Mouse (Mus musculus) spleen, adult 12 weeks (tissue): ENCODE results near the gene Prss50.

Source experiments
- DNase-seq: peaks from one replicate; pipeline ENCODE4 v3.0.0; 2022; ENCODE audit warnings: low spot score

The Prss50 gene

DNA sequence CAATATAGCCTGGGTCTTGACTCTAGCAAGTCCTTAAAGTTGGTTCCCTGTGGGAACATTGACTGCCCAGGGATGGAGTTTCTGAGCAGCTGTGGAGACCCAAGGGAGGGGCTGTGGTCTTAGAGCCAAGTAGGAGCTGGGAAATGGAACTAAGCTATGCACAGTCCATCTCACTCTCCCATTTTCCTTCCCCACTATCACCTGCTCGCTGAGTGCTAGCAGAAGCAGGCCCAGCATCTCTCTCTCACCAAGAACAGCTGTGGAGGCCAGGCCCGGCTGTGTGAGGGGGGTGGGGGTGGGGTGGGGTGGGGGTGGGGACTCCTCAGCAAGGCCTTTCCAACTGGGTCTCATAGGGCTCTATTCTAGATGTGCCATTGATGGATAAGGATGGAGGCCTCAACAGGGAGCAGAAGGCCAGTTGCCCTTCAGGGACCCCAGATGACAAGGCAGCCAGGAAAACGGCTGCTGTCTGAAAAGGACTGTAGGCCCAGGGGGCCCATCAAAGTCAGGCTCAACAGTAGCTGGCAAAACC is 17.0 kb downstream of the Prss50 start:
- DNase-seq = no peak

DNA sequence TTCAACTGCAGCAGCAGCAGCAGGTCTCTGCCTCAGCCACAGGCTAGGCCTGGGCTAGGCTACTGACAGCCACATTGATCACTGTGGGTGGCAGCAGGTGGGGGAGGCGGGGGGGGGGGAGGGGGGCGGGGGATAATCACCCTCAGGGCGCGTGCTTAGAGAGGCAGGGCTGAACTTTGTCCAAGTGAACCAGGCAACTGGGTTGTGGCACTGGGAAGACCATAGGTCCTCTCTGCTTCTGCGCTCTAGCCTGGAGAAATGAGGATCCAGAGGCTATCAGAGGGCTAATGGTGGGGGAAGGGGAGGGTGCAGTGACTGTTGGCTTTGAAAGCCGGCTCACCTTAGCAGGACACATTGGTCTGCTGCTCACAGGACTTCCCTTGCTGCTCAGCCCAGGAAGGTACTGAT is 17.5 kb downstream of the Prss50 start:
- DNase-seq = no peak

DNA sequence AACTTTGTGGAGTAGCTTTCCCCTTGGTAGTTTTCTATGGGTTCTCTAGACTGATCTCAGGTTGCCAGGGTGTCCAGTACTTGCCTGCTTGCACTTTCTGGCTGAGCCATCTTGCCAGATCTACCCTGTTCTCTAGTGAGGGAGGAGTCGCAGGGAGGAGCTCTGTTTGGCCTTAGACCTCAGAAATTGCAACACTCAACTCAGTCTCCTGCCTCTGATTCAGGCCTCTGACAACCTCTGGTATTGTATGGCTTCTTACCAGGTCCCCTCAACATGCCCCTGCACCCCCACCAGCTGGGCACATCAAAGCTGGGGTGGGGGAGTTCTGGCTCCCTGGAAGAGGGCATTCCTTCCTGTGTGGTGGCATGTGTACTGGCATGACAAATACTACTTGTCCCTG is 19.6 kb downstream of the Prss50 start:
- DNase-seq = no peak

DNA sequence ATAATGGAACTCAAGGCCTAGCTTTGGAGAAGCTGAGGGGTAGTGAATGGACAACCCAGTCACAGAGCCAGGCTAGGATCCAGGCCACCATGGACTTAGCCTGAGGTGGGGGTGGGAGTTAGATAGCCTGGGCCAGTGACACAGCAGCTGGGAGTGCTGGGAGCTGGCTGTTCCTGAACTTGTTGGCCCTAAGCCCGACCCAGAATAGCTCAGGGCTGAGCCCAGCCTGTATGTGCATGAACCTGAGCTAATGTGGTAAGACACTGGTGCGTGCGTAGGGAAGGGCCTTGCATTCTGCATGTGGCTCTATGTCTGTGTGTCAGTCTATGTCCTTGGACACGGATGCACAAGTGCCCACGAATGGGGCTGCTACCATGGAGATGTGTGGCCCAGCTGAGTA is 20.1 kb downstream of the Prss50 start:
- no peak for DNase-seq

GRCm38 (mm10) chr9:110879191-110879920 is 21.6 kb downstream of the Prss50 start, which contains the start of gene Als2cl:
Gene Als2cl, plus strand, starts transcription at chr9:110879870.
- no peak for DNase-seq

DNA sequence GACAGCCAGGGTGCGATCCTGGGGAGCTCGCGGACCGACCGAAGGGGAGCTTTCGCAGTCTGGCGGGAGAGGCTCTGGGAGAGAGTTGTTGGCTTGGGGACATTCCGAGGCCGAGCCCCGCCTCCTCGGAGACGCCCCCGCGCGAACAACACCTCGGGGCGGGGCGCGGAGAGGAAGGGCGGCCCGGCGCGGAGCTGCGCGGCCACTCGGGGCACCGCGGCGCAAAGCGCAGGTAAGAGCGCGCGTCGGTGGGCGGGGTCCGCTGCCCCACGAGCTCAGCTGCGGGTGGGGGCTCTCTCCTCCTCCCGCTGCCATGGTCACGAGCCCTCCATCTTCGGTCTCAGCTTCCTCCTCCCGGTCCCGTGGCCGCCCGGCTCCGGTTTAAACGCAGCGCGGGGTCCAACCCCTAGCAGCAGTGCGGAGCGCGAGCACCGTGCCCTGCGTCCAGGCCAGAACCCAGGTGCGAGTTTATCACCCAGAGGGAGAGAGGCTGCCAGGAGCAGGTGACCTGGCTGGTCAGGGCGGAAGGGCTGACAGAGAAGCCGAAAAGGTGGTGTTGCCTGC is 22.3 kb downstream of the Prss50 start, which contains the start of gene Tmie:
Gene Tmie, minus strand, starts transcription at position 116 of the 564 bp plus-strand sequence.
- DNase-seq = peak; percentile 22

DNA sequence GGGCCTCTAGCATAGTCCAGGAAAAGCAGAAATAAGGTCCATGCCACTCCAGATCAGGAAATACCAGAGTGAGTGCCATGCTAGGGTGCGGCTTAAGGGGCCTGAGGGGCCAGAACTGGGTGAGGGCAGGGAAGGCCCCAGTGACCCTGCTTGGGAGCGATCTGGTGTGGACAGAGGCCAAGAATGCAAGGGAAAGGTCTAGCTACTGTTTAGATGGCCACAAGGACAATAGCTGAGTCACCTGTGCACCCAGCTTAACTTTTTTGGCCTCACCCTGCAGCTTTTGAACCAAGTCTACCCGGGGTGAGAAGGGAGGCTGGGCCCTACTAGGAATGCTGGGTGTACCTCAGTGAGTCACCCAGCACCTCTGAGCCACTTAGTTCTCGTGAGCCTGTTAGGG is 23.0 kb downstream of the Prss50 start:
- no peak for DNase-seq

- DNase-seq = no peak
Measured at GRCm38 (mm10) chr9:110881953-110882352, 24.2 kb downstream of the Prss50 start.

- DNase-seq = no peak
Measured at GRCm38 (mm10) chr9:110887388-110888303, 29.9 kb downstream of the Prss50 start.

- no peak for DNase-seq
Measured at GRCm38 (mm10) chr9:110888935-110889334, 31.2 kb downstream of the Prss50 start.

- no peak for DNase-seq
Measured at GRCm38 (mm10) chr9:110890026-110890783, 32.4 kb downstream of the Prss50 start.

GRCm38 (mm10) chr9:110891077-110891828 is 33.5 kb downstream of the Prss50 start:
- no peak for DNase-seq

GRCm38 (mm10) chr9:110892552-110892951 is 34.8 kb downstream of the Prss50 start:
- DNase-seq = no peak

GRCm38 (mm10) chr9:110893429-110893828 is 35.7 kb downstream of the Prss50 start:
- no peak for DNase-seq

- no peak for DNase-seq
Measured at GRCm38 (mm10) chr9:110895507-110895906, 37.7 kb downstream of the Prss50 start.

DNA sequence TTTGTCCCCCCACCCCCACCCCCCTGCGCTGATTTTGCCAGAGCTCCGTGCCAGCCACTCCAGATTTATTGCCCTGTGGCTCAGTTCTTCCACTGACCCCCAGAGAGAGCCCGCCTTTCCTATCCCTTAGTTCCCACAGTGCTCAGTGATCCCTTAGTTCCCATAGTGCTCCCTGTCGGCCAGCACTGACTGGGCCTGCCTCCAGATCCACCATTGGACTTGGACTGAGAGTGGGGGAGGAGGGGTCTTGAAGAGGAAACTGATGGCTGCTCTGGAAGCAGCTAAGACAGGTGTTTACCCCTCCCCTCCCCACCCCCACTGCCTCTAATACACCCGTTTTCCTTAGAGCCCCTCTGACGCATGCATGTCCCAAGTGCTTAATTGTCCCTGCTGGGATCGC is 38.2 kb downstream of the Prss50 start:
- DNase-seq = no peak

DNA sequence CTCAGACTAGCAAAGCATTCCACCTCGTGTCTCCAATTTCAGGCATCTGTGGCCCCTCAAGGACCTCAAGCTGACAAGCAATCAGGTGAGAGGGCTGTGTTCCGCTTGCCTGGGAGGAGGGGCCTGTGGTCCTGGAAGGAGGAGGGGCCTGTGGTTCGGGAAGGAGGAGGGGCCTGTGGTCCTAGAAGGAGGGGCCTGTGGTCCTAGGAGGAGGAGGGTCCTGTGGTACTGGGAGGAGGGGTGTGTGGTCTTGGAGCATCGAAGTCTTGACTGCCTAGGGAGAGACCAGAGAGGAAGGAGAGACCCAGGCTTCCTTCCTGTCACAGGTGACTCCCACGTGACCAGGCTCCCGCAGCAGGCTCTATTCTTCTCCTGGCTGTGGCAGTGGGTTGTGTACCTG is 38.8 kb downstream of the Prss50 start:
- no peak for DNase-seq

DNA sequence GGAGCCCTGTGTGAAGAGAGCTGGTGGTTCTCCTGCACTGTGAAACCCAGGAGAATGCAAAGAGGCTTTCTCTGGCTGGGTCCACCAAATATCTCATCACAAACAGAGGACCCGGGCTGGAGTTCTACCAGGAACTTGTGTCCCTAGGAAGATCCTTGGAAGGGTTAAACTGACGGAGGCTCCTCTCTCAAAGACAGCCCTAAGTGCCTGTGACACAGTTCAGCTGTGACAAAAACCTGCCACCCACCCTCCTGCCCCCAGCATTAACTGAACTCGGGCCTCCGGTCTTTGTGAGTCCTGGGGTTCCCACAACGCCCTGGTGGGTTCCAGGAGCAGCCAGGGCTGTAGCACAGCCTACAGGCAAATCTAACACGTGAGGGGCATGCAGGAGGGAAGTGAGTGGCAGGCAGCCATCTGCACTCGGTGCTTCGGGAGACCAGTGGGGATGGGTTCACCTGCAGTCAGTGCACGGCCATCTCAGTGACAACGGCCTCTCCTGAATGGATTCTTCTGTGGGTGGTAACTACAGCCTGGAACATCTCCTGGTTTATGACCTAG is 41.8 kb downstream of the Prss50 start:
- no peak for DNase-seq

DNA sequence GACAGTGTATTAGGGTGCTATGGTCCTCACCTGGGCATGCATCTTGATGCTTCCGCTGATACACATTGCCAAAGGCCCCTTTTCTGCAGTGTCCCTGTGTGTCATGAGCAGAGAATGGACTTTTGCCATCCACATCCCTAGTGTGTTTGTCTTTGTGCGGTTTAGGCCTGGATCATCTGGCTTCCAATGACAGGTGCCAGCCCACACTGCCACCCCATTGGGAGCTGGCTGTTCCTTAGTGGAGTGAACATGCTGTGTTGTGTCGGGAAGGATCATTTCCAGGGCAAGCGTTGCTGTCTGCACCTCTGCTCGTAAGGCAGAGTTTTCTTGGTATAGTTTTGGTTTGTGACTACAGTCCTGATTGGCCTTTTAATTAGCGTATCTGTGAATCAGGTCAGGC is 43.4 kb downstream of the Prss50 start:
- DNase-seq = no peak

DNA sequence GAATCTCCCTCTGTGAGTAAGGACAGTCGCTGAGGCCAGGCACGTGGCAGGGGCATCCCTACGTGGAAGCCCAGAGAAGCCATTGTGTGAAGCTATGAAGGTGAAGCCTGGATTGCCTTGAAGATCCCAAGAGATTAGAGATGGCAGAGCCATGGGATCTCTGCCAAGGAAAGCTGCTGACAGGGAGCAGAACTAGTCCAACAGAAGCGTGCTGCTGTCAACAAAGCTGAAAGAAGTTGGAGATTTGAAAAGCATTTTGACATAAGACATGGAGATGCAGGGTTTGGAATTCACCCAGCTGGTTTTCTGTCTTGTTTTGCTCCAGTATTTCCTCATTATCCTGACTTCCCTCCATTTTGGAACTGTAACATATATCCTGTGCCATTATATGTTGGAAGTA is 44.5 kb downstream of the Prss50 start:
- no peak for DNase-seq
